Mouse (Mus musculus): ENCODE data around the gene Rab3gap1. TPM values are rescaled to one million over a fixed set of nuclear protein-coding genes. Genes with fewer than 3 reads are reported as not detected.

Rab3gap1 gene
- polyA plus RNA-seq, 1 experiment from 2014 or later, result 25.1 TPM

GRCm38 (mm10) chr1:127899401-127899800 lies 30.8 kb downstream of the Rab3gap1 start:
- Histone ChIP-seq H3K4me2 (replicated peaks; ENCODE audit: low read depth, low read length) (no peak overlapping the region), H3K9ac (ENCODE audit: low read depth, low read length) (no peak overlapping the region), H3K36me3 (ENCODE audit: control insufficient read depth, insufficient read depth, low read length) (no peaks in the 10 kb centered on the region; the same call in 1 of the 2 replicates), H3K9me3 (ENCODE audit: control insufficient read depth, low read length) (no peaks in the 10 kb centered on the region), H3K4me1 (ENCODE audit: control insufficient read depth, insufficient read depth, low read length) (no peaks in the 10 kb centered on the region), H3K27me3 (ENCODE audit: control insufficient read depth, insufficient read depth, low read length) (no peaks in the 10 kb centered on the region), H3K27ac (ENCODE audit: low read depth, low read length) (no peak overlapping the region), H3K4me3 (ENCODE audit: low read length) (no peak overlapping the region)
- WGBS, result 80% methylated on average over 1 of the region's 1 CpGs
- ATAC-seq (ENCODE audit: low FRiP score, low TSS enrichment), result no peak

- WGBS, result 66% methylated on average over 2 of the region's 2 CpGs
- Histone ChIP-seq H3K4me1 (ENCODE audit: control insufficient read depth, insufficient read depth, low read length) (no peaks in the 10 kb centered on the region), H3K9ac (ENCODE audit: low read depth, low read length) (no peak overlapping the region), H3K9me3 (ENCODE audit: control insufficient read depth, low read length) (no peaks in the 10 kb centered on the region), H3K36me3 (ENCODE audit: control insufficient read depth, insufficient read depth, low read length) (peaks cover 3% of the 10 kb centered on the region; the same call in 1 of the 2 replicates), H3K4me3 (ENCODE audit: low read length) (no peak overlapping the region), H3K27ac (ENCODE audit: low read depth, low read length) (no peak overlapping the region), H3K4me2 (replicated peaks; ENCODE audit: low read depth, low read length) (no peak overlapping the region), H3K27me3 (ENCODE audit: control insufficient read depth, insufficient read depth, low read length) (no peaks in the 10 kb centered on the region)
- ATAC-seq (ENCODE audit: low FRiP score, low TSS enrichment), result no peak
Observed at GRCm38 (mm10) chr1:127904774-127905385, 36.3 kb downstream of the Rab3gap1 start.

DNA sequence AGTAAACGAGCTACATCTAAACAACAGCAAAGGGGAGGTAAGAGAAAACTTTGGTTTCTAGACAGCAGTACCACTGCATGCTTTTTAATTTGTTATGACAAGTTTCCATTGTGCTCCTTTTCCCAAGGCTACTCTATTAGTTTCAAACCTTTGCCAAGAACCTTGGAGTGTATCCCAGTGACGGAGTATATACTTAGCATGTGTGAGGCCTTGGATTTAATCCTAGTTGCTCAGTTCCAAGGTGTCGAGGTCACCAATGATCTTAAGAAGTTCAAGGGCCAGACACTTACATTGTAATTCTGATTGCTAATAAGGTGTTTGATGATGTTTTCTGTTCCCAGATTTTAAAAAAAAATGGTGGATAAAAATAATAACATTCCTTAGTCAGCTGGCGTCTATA lies 44.5 kb downstream of the Rab3gap1 start:
- H3K4me3 ChIP-seq (ENCODE audit: low read length), result no peak overlapping the region
- no peaks in the 10 kb centered on the region for H3K9me3 ChIP-seq (ENCODE audit: control insufficient read depth, low read length)
- WGBS, result 88% methylated on average over 4 of the region's 4 CpGs
- no peak overlapping the region for H3K4me2 ChIP-seq (replicated peaks; ENCODE audit: low read depth, low read length)
- no peak overlapping the region for H3K9ac ChIP-seq (ENCODE audit: low read depth, low read length)
- H3K27ac ChIP-seq (ENCODE audit: low read depth, low read length), result no peak overlapping the region
- H3K27me3 ChIP-seq (ENCODE audit: control insufficient read depth, insufficient read depth, low read length), result no peaks in the 10 kb centered on the region
- H3K36me3 ChIP-seq (ENCODE audit: control insufficient read depth, insufficient read depth, low read length), result peaks cover 8% of the 10 kb centered on the region; the same call in 1 of the 2 replicates
- ATAC-seq (ENCODE audit: low FRiP score, low TSS enrichment), result no peak
- no peaks in the 10 kb centered on the region for H3K4me1 ChIP-seq (ENCODE audit: control insufficient read depth, insufficient read depth, low read length)

- WGBS, result 89% methylated on average over 6 of the region's 6 CpGs
- no peaks in the 10 kb centered on the region for H3K9me3 ChIP-seq (ENCODE audit: control insufficient read depth, low read length)
- H3K27ac ChIP-seq (ENCODE audit: low read depth, low read length), result no peak overlapping the region
- ATAC-seq (ENCODE audit: low FRiP score, low TSS enrichment), result no peak
- no peaks in the 10 kb centered on the region for H3K4me1 ChIP-seq (ENCODE audit: control insufficient read depth, insufficient read depth, low read length)
- no peak overlapping the region for H3K9ac ChIP-seq (ENCODE audit: low read depth, low read length)
- no peak overlapping the region for H3K4me3 ChIP-seq (ENCODE audit: low read length)
- no peak overlapping the region for H3K4me2 ChIP-seq (replicated peaks; ENCODE audit: low read depth, low read length)
- H3K27me3 ChIP-seq (ENCODE audit: control insufficient read depth, insufficient read depth, low read length), result no peaks in the 10 kb centered on the region
- H3K36me3 ChIP-seq (ENCODE audit: control insufficient read depth, insufficient read depth, low read length), result peaks cover 15% of the 10 kb centered on the region
Observed at GRCm38 (mm10) chr1:127915316-127915715, 46.7 kb downstream of the Rab3gap1 start.

DNA sequence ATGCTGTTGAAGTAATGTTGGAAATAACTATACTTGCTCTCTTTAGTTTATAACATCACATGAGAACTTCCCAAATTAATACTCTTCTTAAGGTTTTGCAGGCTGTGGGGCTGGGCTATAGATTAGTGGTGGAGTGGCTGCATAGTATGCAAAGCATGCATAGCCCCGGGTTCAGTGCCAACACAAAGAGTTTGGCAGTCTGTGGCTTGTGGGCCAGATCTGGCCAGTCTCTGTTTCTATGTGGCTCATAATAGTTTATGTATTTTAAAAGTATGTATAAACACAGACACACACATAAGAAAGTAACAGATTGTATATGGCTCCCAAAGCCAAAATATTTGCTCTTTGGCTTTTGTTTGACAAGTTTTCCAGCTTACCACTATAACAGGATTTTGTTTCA lies 47.2 kb downstream of the Rab3gap1 start:
- H3K4me1 ChIP-seq (ENCODE audit: control insufficient read depth, insufficient read depth, low read length), result no peaks in the 10 kb centered on the region
- 82% methylated on average over 1 of the region's 1 CpGs for WGBS
- no peaks in the 10 kb centered on the region for H3K9me3 ChIP-seq (ENCODE audit: control insufficient read depth, low read length)
- no peak for ATAC-seq (ENCODE audit: low FRiP score, low TSS enrichment)
- H3K27me3 ChIP-seq (ENCODE audit: control insufficient read depth, insufficient read depth, low read length), result no peaks in the 10 kb centered on the region
- peaks cover 15% of the 10 kb centered on the region for H3K36me3 ChIP-seq (ENCODE audit: control insufficient read depth, insufficient read depth, low read length)
- H3K9ac ChIP-seq (ENCODE audit: low read depth, low read length), result no peak overlapping the region
- H3K4me2 ChIP-seq (replicated peaks; ENCODE audit: low read depth, low read length), result no peak overlapping the region
- H3K4me3 ChIP-seq (ENCODE audit: low read length), result no peak overlapping the region
- no peak overlapping the region for H3K27ac ChIP-seq (ENCODE audit: low read depth, low read length)

GRCm38 (mm10) chr1:127933405-127933804 lies 64.8 kb downstream of the Rab3gap1 start:
- 88% methylated on average over 2 of the region's 2 CpGs for WGBS
- Histone ChIP-seq H3K9ac (ENCODE audit: low read depth, low read length) (no peak overlapping the region), H3K36me3 (ENCODE audit: control insufficient read depth, insufficient read depth, low read length) (peaks cover 56% of the 10 kb centered on the region), H3K4me3 (ENCODE audit: low read length) (no peak overlapping the region), H3K4me1 (ENCODE audit: control insufficient read depth, insufficient read depth, low read length) (no peaks in the 10 kb centered on the region), H3K27me3 (ENCODE audit: control insufficient read depth, insufficient read depth, low read length) (no peaks in the 10 kb centered on the region), H3K9me3 (ENCODE audit: control insufficient read depth, low read length) (no peaks in the 10 kb centered on the region), H3K27ac (ENCODE audit: low read depth, low read length) (no peak overlapping the region), H3K4me2 (replicated peaks; ENCODE audit: low read depth, low read length) (no peak overlapping the region)
- no peak for ATAC-seq (ENCODE audit: low FRiP score, low TSS enrichment)

GRCm38 (mm10) chr1:127934322-127934721 lies 65.7 kb downstream of the Rab3gap1 start:
- Histone ChIP-seq H3K4me3 (ENCODE audit: low read length) (no peak overlapping the region), H3K4me2 (replicated peaks; ENCODE audit: low read depth, low read length) (no peak overlapping the region), H3K36me3 (ENCODE audit: control insufficient read depth, insufficient read depth, low read length) (peaks cover 65% of the 10 kb centered on the region), H3K27ac (ENCODE audit: low read depth, low read length) (no peak overlapping the region), H3K9me3 (ENCODE audit: control insufficient read depth, low read length) (peaks cover 7% of the 10 kb centered on the region; the same call in 1 of the 2 replicates), H3K27me3 (ENCODE audit: control insufficient read depth, insufficient read depth, low read length) (no peaks in the 10 kb centered on the region), H3K9ac (ENCODE audit: low read depth, low read length) (no peak overlapping the region), H3K4me1 (ENCODE audit: control insufficient read depth, insufficient read depth, low read length) (no peaks in the 10 kb centered on the region)
- 93% methylated on average over 5 of the region's 5 CpGs for WGBS
- no peak for ATAC-seq (ENCODE audit: low FRiP score, low TSS enrichment)

DNA sequence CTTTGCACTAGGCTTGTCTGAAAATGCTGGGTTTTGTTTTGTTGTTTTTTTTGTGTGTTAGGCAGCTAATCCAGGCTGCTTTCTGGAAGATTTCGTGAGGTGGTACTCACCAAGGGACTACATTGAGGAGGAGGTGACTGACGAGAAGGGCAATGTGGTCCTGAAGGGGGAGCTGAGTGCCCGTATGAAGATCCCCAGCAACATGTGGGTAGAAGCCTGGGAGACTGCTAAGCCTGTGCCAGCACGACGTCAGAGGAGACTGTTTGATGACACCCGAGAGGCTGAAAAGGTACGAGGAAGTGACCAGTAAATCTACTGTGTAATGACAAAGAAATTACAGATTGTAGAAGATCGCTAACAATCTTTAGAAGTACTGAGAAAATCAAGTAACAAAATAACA lies 68.7 kb downstream of the Rab3gap1 start:
- H3K9me3 ChIP-seq (ENCODE audit: control insufficient read depth, low read length), result peaks cover 11% of the 10 kb centered on the region
- ATAC-seq (ENCODE audit: low FRiP score, low TSS enrichment), result no peak
- peaks cover 73% of the 10 kb centered on the region for H3K36me3 ChIP-seq (ENCODE audit: control insufficient read depth, insufficient read depth, low read length)
- H3K9ac ChIP-seq (ENCODE audit: low read depth, low read length), result no peak overlapping the region
- no peak overlapping the region for H3K4me2 ChIP-seq (replicated peaks; ENCODE audit: low read depth, low read length)
- 69% methylated on average over 8 of the region's 8 CpGs for WGBS
- no peaks in the 10 kb centered on the region for H3K4me1 ChIP-seq (ENCODE audit: control insufficient read depth, insufficient read depth, low read length)
- H3K27ac ChIP-seq (ENCODE audit: low read depth, low read length), result no peak overlapping the region
- no peaks in the 10 kb centered on the region for H3K27me3 ChIP-seq (ENCODE audit: control insufficient read depth, insufficient read depth, low read length)
- no peak overlapping the region for H3K4me3 ChIP-seq (ENCODE audit: low read length)

DNA sequence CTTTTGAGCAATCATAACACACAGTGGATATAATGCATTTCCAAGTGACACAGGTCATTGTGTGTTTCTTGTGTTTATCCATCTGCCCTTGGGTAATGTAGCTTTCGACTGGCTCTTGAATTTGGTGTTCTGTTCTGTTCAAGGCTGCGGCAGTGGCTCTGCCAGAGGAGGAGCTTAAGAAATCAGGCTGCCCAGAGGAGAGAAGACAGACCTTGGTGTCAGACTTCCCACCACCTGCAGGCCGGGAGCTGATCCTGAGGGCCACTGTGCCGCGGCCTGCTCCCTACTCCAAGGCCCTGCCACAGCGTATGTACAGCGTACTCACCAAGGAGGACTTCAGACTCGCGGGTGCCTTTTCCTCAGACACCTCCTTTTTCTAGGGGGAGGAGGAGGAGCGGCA lies 73.7 kb downstream of the Rab3gap1 start:
- 94% methylated on average over 10 of the region's 10 CpGs for WGBS
- H3K9ac ChIP-seq (ENCODE audit: low read depth, low read length), result no peak overlapping the region
- H3K36me3 ChIP-seq (ENCODE audit: control insufficient read depth, insufficient read depth, low read length), result peaks cover 66% of the 10 kb centered on the region
- H3K4me2 ChIP-seq (replicated peaks; ENCODE audit: low read depth, low read length), result no peak overlapping the region
- H3K9me3 ChIP-seq (ENCODE audit: control insufficient read depth, low read length), result peaks cover 11% of the 10 kb centered on the region
- no peak overlapping the region for H3K4me3 ChIP-seq (ENCODE audit: low read length)
- no peaks in the 10 kb centered on the region for H3K27me3 ChIP-seq (ENCODE audit: control insufficient read depth, insufficient read depth, low read length)
- H3K27ac ChIP-seq (ENCODE audit: low read depth, low read length), result no peak overlapping the region
- no peaks in the 10 kb centered on the region for H3K4me1 ChIP-seq (ENCODE audit: control insufficient read depth, insufficient read depth, low read length)
- no peak for ATAC-seq (ENCODE audit: low FRiP score, low TSS enrichment)
